Comparison of ENCODE assay signal across 7 mouse cellular contexts in genomic region chr1:171502388-171503249, GRCm38 (mm10). TPM values are rescaled to one million over a fixed set of nuclear protein-coding genes. Genes with fewer than 3 reads are reported as not detected.
DNase-seq lines count a peak whose midpoint lies in the region; ATAC-seq and TF ChIP-seq lines count a peak whose summit lies in the region.

No protein-coding gene starts in this region.

- peak; percentile 49 for ATAC-seq in granulocyte monocyte progenitor cell, adult 5-6 weeks (replicated peaks; ENCODE audit: poor library complexity, severe bottlenecking)
- peak; percentile 81 for ATAC-seq in intestine, postnatal 0 days
- ATAC-seq in neural tube, embryonic 13.5 days (ENCODE audit: low read depth): peak; percentile 87

- DNase-seq in CD8-positive naive resting alpha-beta T cell, adult 2 months (ENCODE audit: low read depth in 2 of 2, low spot score in 2 of 2): peak; percentile 42 to 48
- DNase-seq in Muller cell, postnatal 12 days (ENCODE audit: inconsistent ontology term): peak; percentile 97
- peak; percentile 18 to 31 for DNase-seq in cerebellum, postnatal 36 days
- peak; percentile 43 to 58 for DNase-seq in lung, adult 18-20 months

- H3K9ac ChIP-seq in intestine, postnatal 0 days (ENCODE audit: low read depth, low read length): peak overlapping the region; percentile 76; the same call in 1 of the 2 replicates
- peak overlapping the region; percentile 77; the same call in 1 of the 2 replicates for H3K9ac ChIP-seq in neural tube, embryonic 13.5 days

- no peaks in the 10 kb centered on the region for H3K36me3 ChIP-seq in intestine, postnatal 0 days (ENCODE audit: control insufficient read depth, insufficient read depth)
- 0 out of 2 replicates have a peak, but pooled peaks cover 14% of the 10 kb centered on the region for H3K36me3 ChIP-seq in neural tube, embryonic 13.5 days

- WGBS in intestine, postnatal 0 days: under 1% methylated on average over 14 of the region's 14 CpGs
- 1% methylated on average over 14 of the region's 14 CpGs for WGBS in neural tube, embryonic 13.5 days

- H3K4me3 ChIP-seq in intestine, postnatal 0 days (ENCODE audit: low read depth, low read length): peak overlapping the region; percentile 63; the same call in 1 of the 2 replicates
- H3K4me3 ChIP-seq in neural tube, embryonic 13.5 days: peak overlapping the region; percentile 51

- H3K4me1 ChIP-seq in intestine, postnatal 0 days (replicated peaks; ENCODE audit: control insufficient read depth, insufficient read depth, low read length): no peaks in the 10 kb centered on the region; the same call in 1 of the 2 replicates
- peaks cover 30% of the 10 kb centered on the region for H3K4me1 ChIP-seq in neural tube, embryonic 13.5 days (replicated peaks)

- no peaks in the 10 kb centered on the region for H3K9me3 ChIP-seq in intestine, postnatal 0 days (ENCODE audit: control insufficient read depth)
- 0 out of 2 replicates have a peak, but pooled peaks cover 5% of the 10 kb centered on the region for H3K9me3 ChIP-seq in neural tube, embryonic 13.5 days

- TF ChIP-seq CTCF in intestine, postnatal 0 days (IDR thresholded peaks at IDR 0.05; ENCODE audit: low read depth): peak; percentile 72

- peak overlapping the region; percentile 97 for H3K27ac ChIP-seq in intestine, postnatal 0 days (ENCODE audit: low read depth, low read length)
- H3K27ac ChIP-seq in neural tube, embryonic 13.5 days (replicated peaks): peak overlapping the region; percentile 97

- no peaks in the 10 kb centered on the region for H3K27me3 ChIP-seq in intestine, postnatal 0 days (replicated peaks; ENCODE audit: control insufficient read depth, insufficient read depth, low read length)
- H3K27me3 ChIP-seq in neural tube, embryonic 13.5 days: no peaks in the 10 kb centered on the region

- peak overlapping the region; percentile 73 for H3K4me2 ChIP-seq in intestine, postnatal 0 days (replicated peaks; ENCODE audit: low read depth)
- H3K4me2 ChIP-seq in neural tube, embryonic 13.5 days: peak overlapping the region; percentile 62

RNA-seq across cellular contexts. Expression of gene Alyref2, which starts 0.7 kb away (rescaled TPM):
- 3.2 and 4.7 TPM in 2 replicates for total RNA-seq in granulocyte monocyte progenitor cell, adult 5-6 weeks (2014; fragmentation: Nextera tagmentation)
- total RNA-seq in granulocyte monocyte progenitor cell, adult 5-6 weeks (2017): 6.4 and 13.2 TPM in 2 replicates
- polyA plus RNA-seq in intestine, postnatal 0 days (2015; fragmentation: Nextera tagmentation; extraction: Ambion mirVana): 15.4 and 16.1 TPM in 2 replicates
- polyA plus RNA-seq in neural tube, embryonic 13.5 days (2015; fragmentation: Nextera tagmentation; extraction: Ambion mirVana): 28.5 and 28.6 TPM in 2 replicates

RNA-seq across cellular contexts. Expression of gene Itln1, which starts 32.5 kb away (rescaled TPM):
- not detected in 2 replicates for total RNA-seq in granulocyte monocyte progenitor cell, adult 5-6 weeks (2014; fragmentation: Nextera tagmentation)
- not detected in 2 replicates for total RNA-seq in granulocyte monocyte progenitor cell, adult 5-6 weeks (2017)
- 2.5 and 3.0 TPM in 2 replicates for polyA plus RNA-seq in intestine, postnatal 0 days (2015; fragmentation: Nextera tagmentation; extraction: Ambion mirVana)
- not detected in 2 replicates for polyA plus RNA-seq in neural tube, embryonic 13.5 days (2015; fragmentation: Nextera tagmentation; extraction: Ambion mirVana)

RNA-seq across cellular contexts. Expression of gene Cd244a, which starts 56.4 kb away (rescaled TPM):
- 5.5 and 6.7 TPM in 2 replicates for total RNA-seq in granulocyte monocyte progenitor cell, adult 5-6 weeks (2014; fragmentation: Nextera tagmentation)
- 5.6 and 7.9 TPM in 2 replicates for total RNA-seq in granulocyte monocyte progenitor cell, adult 5-6 weeks (2017)
- 0.37 and 0.44 TPM in 2 replicates for polyA plus RNA-seq in intestine, postnatal 0 days (2015; fragmentation: Nextera tagmentation; extraction: Ambion mirVana)
- not detected in 2 replicates for polyA plus RNA-seq in neural tube, embryonic 13.5 days (2015; fragmentation: Nextera tagmentation; extraction: Ambion mirVana)

Comparison
In these comparisons a context has a peak if more than half of its experiments do, and no peak if none do; other contexts are left out.
1. Peak in every context shown above with its lines: DNase-seq, ATAC-seq, H3K4me3 ChIP-seq and H3K27ac ChIP-seq.
2. DNase-seq: peak in every context shown above with its lines; median percentile 97 in Muller cell, postnatal 12 days; 50 in lung, adult 18-20 months; 45 in CD8-positive naive resting alpha-beta T cell, adult 2 months; 24 in cerebellum, postnatal 36 days.